Mouse (Mus musculus): ENCODE measurements around the gene Ppif. TPM values are rescaled to one million over a fixed set of nuclear protein-coding genes. Genes with fewer than 3 reads are reported as not detected.

Gene Ppif
- total RNA-seq, 2 experiments from 2014 or later: 27.0 to 31.5 TPM

GRCm38 (mm10) chr14:25734736-25735716, 41.1 kb downstream of the Ppif start:
- DNase-seq (ENCODE audit: low spot score in 2 of 2): peak in 1 of 2 experiments; percentile 69

- no peak for DNase-seq (ENCODE audit: low spot score in 2 of 2)
These were observed 42.2 kb downstream of the Ppif start for GRCm38 (mm10) chr14:25736140-25736539.

GRCm38 (mm10) chr14:25736589-25736988, 42.6 kb downstream of the Ppif start:
- peak; percentile 68 to 81 for DNase-seq (ENCODE audit: low spot score in 2 of 2)

- DNase-seq (ENCODE audit: low spot score in 2 of 2): peak in 1 of 2 experiments; percentile 68
These were observed 44.6 kb downstream of the Ppif start for GRCm38 (mm10) chr14:25738591-25739001.

- peak in 1 of 2 experiments; percentile 59 for DNase-seq (ENCODE audit: low spot score in 2 of 2)
These were observed 46.1 kb downstream of the Ppif start for GRCm38 (mm10) chr14:25739957-25740565.

GRCm38 (mm10) chr14:25741211-25741610, 47.3 kb downstream of the Ppif start:
- DNase-seq (ENCODE audit: low spot score in 2 of 2): no peak

- DNase-seq (ENCODE audit: low spot score in 2 of 2): no peak
These were observed 48.0 kb downstream of the Ppif start for GRCm38 (mm10) chr14:25741840-25742367.

GRCm38 (mm10) chr14:25742943-25743342, 49.0 kb downstream of the Ppif start:
- no peak for DNase-seq (ENCODE audit: low spot score in 2 of 2)

GRCm38 (mm10) chr14:25745365-25746184, 51.6 kb downstream of the Ppif start:
- no peak for DNase-seq (ENCODE audit: low spot score in 2 of 2)

- no peak for DNase-seq (ENCODE audit: low spot score in 2 of 2)
These were observed 52.4 kb downstream of the Ppif start for GRCm38 (mm10) chr14:25746371-25746770.

GRCm38 (mm10) chr14:25746971-25747945, 53.3 kb downstream of the Ppif start:
- DNase-seq (ENCODE audit: low spot score in 2 of 2): peak in 1 of 2 experiments; percentile 21

- DNase-seq (ENCODE audit: low spot score in 2 of 2): no peak
These were observed 54.2 kb downstream of the Ppif start for GRCm38 (mm10) chr14:25747996-25748756.

GRCm38 (mm10) chr14:25749143-25749909, 55.4 kb downstream of the Ppif start:
- peak; percentile 33 to 70 for DNase-seq (ENCODE audit: low spot score in 2 of 2)

Other genes starting within 250 kb of the Ppif start
- gene Zmiz1, start 235.0 kb upstream of the Ppif start, total RNA-seq (2021): 10 to 100 TPM; 53.8 to 55.2 TPM
- gene Zcchc24, start 74.9 kb downstream of the Ppif start, total RNA-seq (2021): 10 to 100 TPM; 90.0 to 97.4 TPM
- 100 to 1,000 TPM; 111 to 124 TPM for gene Anxa11, start 148.0 kb downstream of the Ppif start, total RNA-seq (2021)
- gene Plac9a, start 208.9 kb downstream of the Ppif start, total RNA-seq (2021): 10 to 100 TPM in 1 of 2 experiments, 1 to 10 TPM in 1; 4.3 to 18.1 TPM
- 1 to 10 TPM; 5.3 to 5.4 TPM for gene Tmem254a, start 233.5 kb downstream of the Ppif start, total RNA-seq (2021)
- gene Cphx1, start 244.2 kb downstream of the Ppif start, total RNA-seq (2021): not detected